Mouse (Mus musculus) thymus, postnatal 36 days (tissue): ENCODE data around the gene Slc27a5.

Experiments
- DNase-seq, 2 experiments: peaks; one replicate each; pipeline ENCODE4 v3.0.0; 2022; ENCODE audit warnings: mixed read lengths in 2 of 2

Gene Slc27a5

GRCm38 (mm10) chr7:12998053-12998452, at the start of gene Slc27a5:
Gene Slc27a5 (minus strand): TSS chr7:12998192.
- no peak for DNase-seq

GRCm38 (mm10) chr7:13046084-13046483, 48.1 kb upstream of the Slc27a5 start:
- peak; percentile 39 to 59 for DNase-seq

GRCm38 (mm10) chr7:13044254-13044625, 46.2 kb upstream of the Slc27a5 start:
- DNase-seq: no peak

- no peak for DNase-seq
Observed at GRCm38 (mm10) chr7:13043445-13044253, 45.7 kb upstream of the Slc27a5 start.

- no peak for DNase-seq
Observed at GRCm38 (mm10) chr7:13043120-13043444, 45.1 kb upstream of the Slc27a5 start.

- no peak for DNase-seq
Observed at GRCm38 (mm10) chr7:13042511-13042910, 44.5 kb upstream of the Slc27a5 start.

- no peak for DNase-seq
Observed at GRCm38 (mm10) chr7:13041256-13041655, 43.3 kb upstream of the Slc27a5 start.

GRCm38 (mm10) chr7:13039181-13039580, 41.2 kb upstream of the Slc27a5 start:
- no peak for DNase-seq

GRCm38 (mm10) chr7:13038621-13039169, 40.7 kb upstream of the Slc27a5 start:
- peak in 1 of 2 experiments; percentile 15 for DNase-seq

- peak; percentile 99 for DNase-seq
Observed at GRCm38 (mm10) chr7:13037901-13038555, 40.0 kb upstream of the Slc27a5 start, which contains the start of gene Ube2m. Gene Ube2m (minus strand): TSS chr7:13038275.

GRCm38 (mm10) chr7:13037366-13037765, 39.4 kb upstream of the Slc27a5 start:
- DNase-seq: no peak

- DNase-seq: no peak
Observed at GRCm38 (mm10) chr7:13036806-13037205, 38.8 kb upstream of the Slc27a5 start.

GRCm38 (mm10) chr7:13035211-13035855, 37.3 kb upstream of the Slc27a5 start:
- peak in 1 of 2 experiments; percentile 60 for DNase-seq

GRCm38 (mm10) chr7:13034148-13034977, 36.4 kb upstream of the Slc27a5 start, which contains the start of gene Chmp2a:
Gene Chmp2a (minus strand): TSS chr7:13034807.
- DNase-seq: peak; percentile 97 to 98

- no peak for DNase-seq
Observed at GRCm38 (mm10) chr7:13033451-13034147, 35.6 kb upstream of the Slc27a5 start.

- no peak for DNase-seq
Observed at GRCm38 (mm10) chr7:13032541-13032940, 34.5 kb upstream of the Slc27a5 start.

GRCm38 (mm10) chr7:13031983-13032382, 34.0 kb upstream of the Slc27a5 start:
- no peak for DNase-seq

- no peak for DNase-seq
Observed at GRCm38 (mm10) chr7:13031069-13031468, 33.1 kb upstream of the Slc27a5 start.

GRCm38 (mm10) chr7:13028986-13029385, 31.0 kb upstream of the Slc27a5 start:
- no peak for DNase-seq

- no peak for DNase-seq
Observed at GRCm38 (mm10) chr7:13025511-13026112, 27.6 kb upstream of the Slc27a5 start.

- peak; percentile 79 to 85 for DNase-seq
Observed at GRCm38 (mm10) chr7:13024805-13025204, 26.8 kb upstream of the Slc27a5 start.
